ENCODE assay signal across 10 mouse cellular contexts in the genomic region with DNA sequence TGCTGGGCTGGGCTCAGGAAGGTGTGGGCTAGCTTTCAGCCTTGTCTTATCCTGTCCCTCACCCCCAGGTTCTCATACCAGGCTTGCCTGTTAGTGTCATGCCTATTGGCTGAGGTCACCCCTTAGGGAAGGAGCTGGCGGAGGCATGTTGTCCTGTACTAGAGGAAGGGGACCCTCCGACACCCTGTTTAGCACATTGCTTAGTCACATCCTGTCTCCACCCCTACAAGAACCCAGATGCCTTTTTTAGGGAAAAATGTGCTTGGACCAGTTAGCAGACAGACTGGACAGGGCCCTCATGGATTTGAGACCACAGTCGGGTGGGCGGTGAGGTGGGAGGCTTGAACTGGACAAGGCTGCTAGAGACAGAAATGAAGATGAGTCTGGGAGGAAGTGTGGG. TPM values are rescaled to one million over a fixed set of nuclear protein-coding genes. Genes with fewer than 3 reads are reported as not detected.
DNase-seq lines count a peak whose midpoint lies in the region; ATAC-seq and TF ChIP-seq lines count a peak whose summit lies in the region.
"Had no signal": no experiment of that assay in that cellular context is flagged by ENCODE, and none has a peak within 500 bp of the region (broad histone marks: within the 10 kb centered on the region; RNA-seq: fewer than 3 reads in every experiment).

No protein-coding gene starts in this region.

- WGBS in limb, embryonic 15.5 days = 63% methylated on average over 4 of the region's 4 CpGs
- 90% methylated on average over 4 of the region's 4 CpGs for WGBS in limb, embryonic 10.5 days
- 20% methylated on average over 4 of the region's 4 CpGs for WGBS in heart, adult 2 months
- 65% methylated on average over 4 of the region's 4 CpGs for WGBS in kidney, embryonic 16.5 days

- H3K9ac ChIP-seq in limb, embryonic 15.5 days = no peak overlapping the region
- peak overlapping the region; percentile 39 for H3K9ac ChIP-seq in heart, adult 2 months (ENCODE audit: low read depth, low read length)
- H3K9ac ChIP-seq in kidney, embryonic 16.5 days (replicated peaks; ENCODE audit: low read length) = no peak overlapping the region

- no peak overlapping the region for H3K4me3 ChIP-seq in limb, embryonic 15.5 days
- no peak overlapping the region for H3K4me3 ChIP-seq in limb, embryonic 10.5 days
- peak overlapping the region; percentile 43 for H3K4me3 ChIP-seq in heart, adult 2 months
- no peak overlapping the region for H3K4me3 ChIP-seq in kidney, embryonic 16.5 days (ENCODE audit: low read length)

- H3K9me3 ChIP-seq in limb, embryonic 15.5 days = no peaks in the 10 kb centered on the region
- H3K9me3 ChIP-seq in limb, embryonic 10.5 days (replicated peaks) = no peaks in the 10 kb centered on the region
- H3K9me3 ChIP-seq in kidney, embryonic 16.5 days (ENCODE audit: low read length) = no peaks in the 10 kb centered on the region

- intact Hi-C loops in heart, adult 2 months (cut with DNase I) = loop anchor here (1.0 kb wide), 1 partner anchor 16 kb away; no protein-coding TSS in a partner anchor

- TF ChIP-seq EP300 in heart, adult 2 months (IDR thresholded peaks at IDR 0.05; ENCODE audit: insufficient read depth, low read depth, low read length) = peak; percentile 100

- no peak overlapping the region for H3K4me2 ChIP-seq in limb, embryonic 15.5 days
- H3K4me2 ChIP-seq in kidney, embryonic 16.5 days (replicated peaks; ENCODE audit: low read depth, low read length) = no peak overlapping the region

- H3K4me1 ChIP-seq in limb, embryonic 15.5 days = peaks cover 20% of the 10 kb centered on the region
- H3K4me1 ChIP-seq in limb, embryonic 10.5 days = no peaks in the 10 kb centered on the region
- peaks cover 39% of the 10 kb centered on the region for H3K4me1 ChIP-seq in heart, adult 2 months (ENCODE audit: control insufficient read depth, insufficient read depth, low read length)
- peaks cover 9% of the 10 kb centered on the region; the same call in 1 of the 2 replicates for H3K4me1 ChIP-seq in kidney, embryonic 16.5 days (ENCODE audit: insufficient read depth, low read length)

- no peak for DNase-seq in limb, embryonic 10.5 days (ENCODE audit: low spot score)
- DNase-seq in heart, adult 2 months = peak; percentile 81 to 85
- peak; percentile 72 for DNase-seq in skeletal muscle tissue, adult 2 months (ENCODE audit: low read depth, low spot score)
- no peak for DNase-seq in B cell, adult 2 months
- no peak for DNase-seq in right cerebral cortex, adult 18-20 months
- DNase-seq in layer of hippocampus, adult 9-10 months (ENCODE audit: low spot score) = no peak

- ATAC-seq in limb, embryonic 15.5 days (ENCODE audit: insufficient number of reproducible peaks, low FRiP score, low TSS enrichment, low read depth) = no peak
- ATAC-seq in kidney, embryonic 16.5 days (ENCODE audit: low FRiP score, low TSS enrichment) = peak; percentile 55
- ATAC-seq: Patski had no signal

- no peak for TF ChIP-seq CTCF in heart, adult 2 months (IDR thresholded peaks at IDR 0.05)

- peak; percentile 81 for TF ChIP-seq POLR2A in heart, adult 2 months (IDR thresholded peaks at IDR 0.05; ENCODE audit: insufficient read depth, low read depth, low read length)

- H3K27me3 ChIP-seq in limb, embryonic 15.5 days = no peaks in the 10 kb centered on the region
- no peaks in the 10 kb centered on the region for H3K27me3 ChIP-seq in limb, embryonic 10.5 days (ENCODE audit: low read depth, poor library complexity, severe bottlenecking)
- H3K27me3 ChIP-seq in heart, adult 2 months (ENCODE audit: control insufficient read depth, insufficient read depth, low read length) = no peaks in the 10 kb centered on the region
- no peaks in the 10 kb centered on the region for H3K27me3 ChIP-seq in kidney, embryonic 16.5 days (ENCODE audit: insufficient read depth, low read length)
- H3K27me3 ChIP-seq: Patski had no signal

- H3K27ac ChIP-seq in limb, embryonic 15.5 days = peak overlapping the region; percentile 57; the same call in 1 of the 2 replicates
- H3K27ac ChIP-seq in limb, embryonic 10.5 days = no peak overlapping the region
- peak overlapping the region; percentile 97 for H3K27ac ChIP-seq in heart, adult 2 months
- H3K27ac ChIP-seq in kidney, embryonic 16.5 days (ENCODE audit: low read length) = peak overlapping the region; percentile 13; the same call in 1 of the 2 replicates

- H3K79me2 ChIP-seq in heart, adult 2 months (replicated peaks; ENCODE audit: control insufficient read depth, insufficient read depth, low read length) = peaks cover 7% of the 10 kb centered on the region

- peaks cover 82% of the 10 kb centered on the region for H3K36me3 ChIP-seq in limb, embryonic 15.5 days
- peaks cover 99% of the 10 kb centered on the region for H3K36me3 ChIP-seq in limb, embryonic 10.5 days
- peaks cover 33% of the 10 kb centered on the region for H3K36me3 ChIP-seq in heart, adult 2 months (ENCODE audit: control insufficient read depth, insufficient read depth, low read length)
- peaks cover 55% of the 10 kb centered on the region for H3K36me3 ChIP-seq in kidney, embryonic 16.5 days (ENCODE audit: insufficient read depth, low read length)

RNA-seq across cellular contexts. Expression of gene Phyhd1, which starts 7.4 kb away (rescaled TPM):
- 5.9 and 6.8 TPM in 2 replicates for polyA plus RNA-seq in limb, embryonic 15.5 days (2015; fragmentation: Nextera tagmentation; extraction: Ambion mirVana)
- polyA plus RNA-seq in limb, embryonic 10.5 days (2016; fragmentation: Nextera tagmentation; extraction: Ambion mirVana) = 1.4 and 3.3 TPM in 2 replicates
- 100 to 1,000 TPM; 112 to 148 TPM for total RNA-seq in heart, adult 2 months (2021)
- 108 and 180 TPM in 2 replicates for polyA plus RNA-seq in heart, adult 2 months (2012; rRNA removed)
- polyA plus RNA-seq in kidney, embryonic 16.5 days (2015; fragmentation: Nextera tagmentation; extraction: Ambion mirVana) = 15.8 and 16.0 TPM in 2 replicates

RNA-seq across cellular contexts. Expression of gene Gm28035, which starts 18.2 kb away (rescaled TPM):
- 0.10 and 0.11 TPM in 2 replicates for polyA plus RNA-seq in limb, embryonic 15.5 days (2015; fragmentation: Nextera tagmentation; extraction: Ambion mirVana)
- 0.04 and 0.08 TPM in 2 replicates for polyA plus RNA-seq in limb, embryonic 10.5 days (2016; fragmentation: Nextera tagmentation; extraction: Ambion mirVana)
- 1 to 10 TPM; 4.6 to 6.0 TPM for total RNA-seq in heart, adult 2 months (2021)
- polyA plus RNA-seq in heart, adult 2 months (2012; rRNA removed) = 7.6 and 14.7 TPM in 2 replicates
- 0.45 TPM in 2 replicates for polyA plus RNA-seq in kidney, embryonic 16.5 days (2015; fragmentation: Nextera tagmentation; extraction: Ambion mirVana)

RNA-seq across cellular contexts. Expression of gene Lrrc8a, which starts 21.1 kb away (rescaled TPM):
- polyA plus RNA-seq in limb, embryonic 15.5 days (2015; fragmentation: Nextera tagmentation; extraction: Ambion mirVana) = 40.6 and 42.5 TPM in 2 replicates
- 44.4 and 46.0 TPM in 2 replicates for polyA plus RNA-seq in limb, embryonic 10.5 days (2016; fragmentation: Nextera tagmentation; extraction: Ambion mirVana)
- 10 to 100 TPM; 68.2 to 83.3 TPM for total RNA-seq in heart, adult 2 months (2021)
- 46.4 and 49.1 TPM in 2 replicates for polyA plus RNA-seq in heart, adult 2 months (2012; rRNA removed)
- 43.8 and 46.2 TPM in 2 replicates for polyA plus RNA-seq in kidney, embryonic 16.5 days (2015; fragmentation: Nextera tagmentation; extraction: Ambion mirVana)

RNA-seq across cellular contexts. Expression of gene Gm28038, which starts 22.2 kb away (rescaled TPM):
- polyA plus RNA-seq in limb, embryonic 15.5 days (2015; fragmentation: Nextera tagmentation; extraction: Ambion mirVana) = not detected in 2 replicates
- polyA plus RNA-seq in limb, embryonic 10.5 days (2016; fragmentation: Nextera tagmentation; extraction: Ambion mirVana) = not detected in 2 replicates
- total RNA-seq in heart, adult 2 months (2021) = 1 to 10 TPM; 2.6 to 6.3 TPM
- not detected in 2 replicates for polyA plus RNA-seq in heart, adult 2 months (2012; rRNA removed)
- not detected in 2 replicates for polyA plus RNA-seq in kidney, embryonic 16.5 days (2015; fragmentation: Nextera tagmentation; extraction: Ambion mirVana)
- polyA plus RNA-seq: limb, embryonic 14.5 days; Patski had no signal

RNA-seq across cellular contexts. Expression of gene Dolk, which starts 27.5 kb away (rescaled TPM):
- polyA plus RNA-seq in limb, embryonic 15.5 days (2015; fragmentation: Nextera tagmentation; extraction: Ambion mirVana) = 31.5 and 33.4 TPM in 2 replicates
- polyA plus RNA-seq in limb, embryonic 10.5 days (2016; fragmentation: Nextera tagmentation; extraction: Ambion mirVana) = 26.8 and 27.5 TPM in 2 replicates
- 10 to 100 TPM; 21.6 to 25.3 TPM for total RNA-seq in heart, adult 2 months (2021)
- polyA plus RNA-seq in heart, adult 2 months (2012; rRNA removed) = 23.9 and 35.1 TPM in 2 replicates
- 42.6 and 44.2 TPM in 2 replicates for polyA plus RNA-seq in kidney, embryonic 16.5 days (2015; fragmentation: Nextera tagmentation; extraction: Ambion mirVana)

Comparison
In these comparisons a context has a peak if more than half of its experiments do, and no peak if none do; other contexts are left out.
1. DNase-seq: peak in heart, adult 2 months (2 of 2) and skeletal muscle tissue, adult 2 months (single experiment); none in limb, embryonic 10.5 days (single experiment), B cell, adult 2 months (0 of 2), right cerebral cortex, adult 18-20 months (single experiment) and layer of hippocampus, adult 9-10 months (single experiment).